Mouse (Mus musculus): ENCODE data around the gene Twist1.

Twist1 gene

GRCm38 (mm10) chr12:33957400-33958240, at the start of gene Twist1:
TSS of gene Twist1 (plus strand) at chr12:33957671.
- peak; percentile 65 for DNase-seq (ENCODE audit: low spot score)

GRCm38 (mm10) chr12:33926751-33927150, 30.7 kb upstream of the Twist1 start:
- no peak for DNase-seq (ENCODE audit: low spot score)

- no peak for DNase-seq (ENCODE audit: low spot score)
Observed at GRCm38 (mm10) chr12:33927334-33928098, 30.0 kb upstream of the Twist1 start.

GRCm38 (mm10) chr12:33928331-33929192, 28.9 kb upstream of the Twist1 start, which contains the start of gene Ferd3l:
TSS of gene Ferd3l (plus strand) at chr12:33928425.
- no peak for DNase-seq (ENCODE audit: low spot score)

- DNase-seq (ENCODE audit: low spot score) = no peak
Observed at GRCm38 (mm10) chr12:33952843-33953242, 4.6 kb upstream of the Twist1 start.

- DNase-seq (ENCODE audit: low spot score) = no peak
Observed at GRCm38 (mm10) chr12:33954931-33955565, 2.4 kb upstream of the Twist1 start.

- DNase-seq (ENCODE audit: low spot score) = no peak
Observed at GRCm38 (mm10) chr12:33955606-33956295, 1.7 kb upstream of the Twist1 start.

GRCm38 (mm10) chr12:33956576-33957399, 683 bp upstream of the Twist1 start:
- DNase-seq (ENCODE audit: low spot score) = peak; percentile 24

- peak; percentile 32 for DNase-seq (ENCODE audit: low spot score)
Observed at GRCm38 (mm10) chr12:33958241-33959194, 1.0 kb downstream of the Twist1 start.

- DNase-seq (ENCODE audit: low spot score) = no peak
Observed at GRCm38 (mm10) chr12:33959206-33959605, 1.7 kb downstream of the Twist1 start.

GRCm38 (mm10) chr12:33959846-33960245, 2.4 kb downstream of the Twist1 start:
- no peak for DNase-seq (ENCODE audit: low spot score)

- DNase-seq (ENCODE audit: low spot score) = no peak
Observed at GRCm38 (mm10) chr12:33961013-33961412, 3.5 kb downstream of the Twist1 start.

- no peak for DNase-seq (ENCODE audit: low spot score)
Observed at GRCm38 (mm10) chr12:33962118-33962772, 4.8 kb downstream of the Twist1 start.

- DNase-seq (ENCODE audit: low spot score) = no peak
Observed at GRCm38 (mm10) chr12:33962773-33963130, 5.3 kb downstream of the Twist1 start.

- no peak for DNase-seq (ENCODE audit: low spot score)
Observed at GRCm38 (mm10) chr12:33963671-33964369, 6.3 kb downstream of the Twist1 start.

GRCm38 (mm10) chr12:33964427-33964826, 7.0 kb downstream of the Twist1 start:
- no peak for DNase-seq (ENCODE audit: low spot score)

- DNase-seq (ENCODE audit: low spot score) = no peak
Observed at GRCm38 (mm10) chr12:33965661-33966360, 8.3 kb downstream of the Twist1 start.

Measured in ovary, postnatal 36 days (tissue).